Mouse (Mus musculus) common myeloid progenitor, adult 5-6 weeks (primary cell): ENCODE measurements around the gene Evi2. TPM values are rescaled to one million over a fixed set of nuclear protein-coding genes. Genes with fewer than 3 reads are reported as not detected.

Experiments
- ATAC-seq: replicated peaks from 2 replicates; pipeline ENCODE4 v1.8.0; 2016; ENCODE audit warnings: low read depth, mild to moderate bottlenecking, moderate TSS enrichment, inconsistent platforms; ENCODE audit not compliant: poor library complexity, severe bottlenecking
- total RNA-seq: library from RNA; stranded (forward); fragments of 200-1000, 187-1606 nt; gene quantifications from 2 replicates; pipeline ENCODE4 v1.2.3, GENCODE M21; 2017

Gene Evi2
- total RNA-seq, result 3.2 and 6.3 TPM in 2 replicates

DNA sequence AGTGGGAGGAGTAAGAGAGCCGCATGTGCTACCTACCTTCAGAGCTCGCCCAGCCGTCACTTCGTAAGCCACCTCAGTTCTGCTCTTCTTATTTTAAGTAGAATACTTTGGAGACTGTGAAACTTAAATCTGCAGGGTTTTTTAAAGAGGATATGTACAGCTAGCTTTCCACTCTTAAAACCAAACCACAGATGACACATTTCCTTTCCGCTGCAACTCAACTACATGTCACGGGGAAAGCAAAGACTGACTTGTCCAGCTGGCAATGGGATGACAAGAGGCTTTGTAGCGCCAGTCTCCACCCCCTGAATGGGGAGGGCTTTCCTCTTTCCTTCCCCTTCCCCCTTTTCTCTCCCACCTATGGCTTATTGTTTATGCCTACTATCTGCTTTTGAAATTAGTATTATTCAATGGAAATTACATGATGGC lies at the start of gene Evi2, which contains the start of gene Evi2a:
TSS of gene Evi2 (minus strand) at position 257 of the 429 bp plus-strand sequence.
TSS of gene Evi2a (minus strand) at position 277 of the 429 bp plus-strand sequence.
- ATAC-seq, result peak; percentile 68

GRCm38 (mm10) chr11:79577741-79578140 lies 47.4 kb upstream of the Evi2 start:
- ATAC-seq, result peak; percentile 93

DNA sequence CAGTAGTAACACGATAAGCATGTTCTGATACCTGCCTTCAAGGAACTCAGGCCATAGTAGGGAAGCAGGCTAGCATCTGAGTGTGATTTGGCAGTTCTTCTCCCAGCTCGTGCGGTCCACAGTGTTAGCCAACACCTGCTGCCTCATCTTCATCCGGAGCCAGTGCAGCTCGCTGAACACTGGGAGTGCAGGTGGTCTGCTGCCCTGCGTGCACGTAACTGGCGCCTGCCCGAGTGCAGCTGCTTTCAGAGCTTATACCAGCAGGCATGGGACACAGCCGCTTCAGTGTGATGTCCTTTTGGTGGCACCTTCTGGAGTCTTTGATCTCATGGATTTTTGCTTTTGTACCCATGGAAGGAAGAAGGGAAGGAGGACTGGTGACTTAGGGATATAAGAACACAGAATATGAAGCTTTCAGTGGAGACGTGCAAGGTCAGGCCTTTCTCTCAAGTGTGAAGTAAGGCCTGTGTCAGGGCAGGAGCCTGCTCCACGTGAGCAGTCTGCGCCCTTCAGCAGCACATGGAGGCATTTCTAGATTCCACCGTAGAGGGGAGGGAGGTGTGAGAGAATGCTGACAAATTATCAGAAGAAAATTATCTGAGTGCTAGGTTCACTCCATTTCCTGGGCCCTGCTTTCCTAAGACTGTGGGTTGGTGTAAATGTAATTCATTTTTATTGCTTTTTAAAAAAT lies 45.1 kb upstream of the Evi2 start:
- no peak for ATAC-seq

DNA sequence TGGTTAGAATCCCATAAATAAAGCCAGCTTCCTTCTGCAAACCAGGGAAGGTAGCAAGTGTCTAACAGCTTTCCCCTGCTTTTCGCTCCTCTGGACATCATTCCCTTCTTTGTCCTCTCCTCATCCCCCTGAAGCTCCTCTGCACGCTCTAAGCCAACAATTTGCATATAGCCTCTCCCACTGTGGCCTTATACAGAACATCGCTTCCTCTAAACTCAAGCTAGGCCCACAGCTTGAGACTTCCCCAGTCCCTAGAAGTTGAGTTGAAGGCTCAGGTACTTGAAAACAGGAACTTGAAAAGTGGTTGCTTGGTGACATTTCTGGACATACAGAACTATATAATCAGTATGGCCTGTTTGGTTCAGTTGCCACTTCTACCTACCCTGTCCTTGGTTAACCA lies 43.4 kb upstream of the Evi2 start:
- peak; percentile 59 for ATAC-seq

- ATAC-seq, result peak; percentile 36; the same call in 1 of the 2 replicates
These were observed 39.9 kb upstream of the Evi2 start for GRCm38 (mm10) chr11:79570319-79570718.

GRCm38 (mm10) chr11:79568197-79568911 lies 38.0 kb upstream of the Evi2 start:
- no peak for ATAC-seq

DNA sequence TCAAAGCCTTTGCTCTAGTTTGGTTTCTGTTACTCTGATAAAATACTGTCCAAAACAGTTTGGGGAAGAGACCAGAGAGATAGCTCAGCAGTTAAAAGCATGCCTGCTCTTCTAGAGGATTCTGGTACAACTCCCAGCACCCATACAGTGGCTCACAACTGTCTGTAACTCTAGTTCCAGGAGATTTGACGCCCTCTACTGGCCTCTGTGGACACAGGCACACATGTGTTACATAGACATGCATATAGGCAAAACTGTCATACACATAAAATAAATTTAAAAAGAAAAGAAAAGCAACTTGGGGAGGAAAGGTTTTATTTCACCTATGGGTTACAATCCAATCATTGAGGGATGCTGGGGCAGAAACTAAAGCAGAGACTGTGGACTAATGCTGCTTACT lies 36.6 kb upstream of the Evi2 start:
- no peak for ATAC-seq

- no peak for ATAC-seq
These were observed 33.1 kb upstream of the Evi2 start for GRCm38 (mm10) chr11:79563493-79563892.

DNA sequence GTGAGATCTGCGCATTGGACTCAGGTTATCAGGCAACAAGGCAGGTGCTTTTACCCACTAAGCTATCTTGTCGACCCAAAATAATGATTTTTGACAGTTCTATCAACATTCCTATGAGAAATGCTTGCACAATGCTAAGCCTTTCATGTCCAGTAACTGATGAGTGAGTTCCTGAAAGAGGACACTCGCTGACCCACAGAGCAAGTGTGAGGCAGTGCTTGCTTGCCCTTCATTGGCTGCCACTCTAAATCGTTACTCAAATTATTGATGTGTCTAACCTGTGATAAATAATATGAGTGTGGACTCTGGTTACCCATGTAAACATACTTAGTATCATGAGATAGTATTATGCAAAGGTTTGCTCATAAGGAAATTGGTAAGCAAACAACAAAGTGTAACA lies 30.1 kb upstream of the Evi2 start:
- ATAC-seq, result no peak

- ATAC-seq, result no peak
These were observed 22.2 kb upstream of the Evi2 start for GRCm38 (mm10) chr11:79552622-79553021.

DNA sequence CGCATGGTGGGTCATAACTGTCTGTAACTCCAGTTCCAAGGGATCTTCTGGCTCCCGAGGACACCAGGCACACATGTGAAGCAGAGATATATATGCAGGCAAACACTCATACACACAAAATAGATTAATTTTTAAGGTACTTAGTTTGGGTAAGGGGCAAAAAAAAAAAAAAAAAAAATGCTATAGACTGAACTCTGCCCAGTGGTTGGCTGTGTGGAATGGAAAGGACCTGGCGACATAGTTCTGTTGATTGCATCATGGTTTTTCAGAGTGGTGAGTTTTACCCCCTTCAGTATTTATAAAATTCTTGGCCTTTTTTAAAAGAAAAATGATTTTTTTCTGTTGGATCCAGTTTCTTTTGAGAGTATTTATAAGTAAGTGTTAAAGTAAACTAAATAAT lies 5.9 kb upstream of the Evi2 start:
- ATAC-seq, result no peak

DNA sequence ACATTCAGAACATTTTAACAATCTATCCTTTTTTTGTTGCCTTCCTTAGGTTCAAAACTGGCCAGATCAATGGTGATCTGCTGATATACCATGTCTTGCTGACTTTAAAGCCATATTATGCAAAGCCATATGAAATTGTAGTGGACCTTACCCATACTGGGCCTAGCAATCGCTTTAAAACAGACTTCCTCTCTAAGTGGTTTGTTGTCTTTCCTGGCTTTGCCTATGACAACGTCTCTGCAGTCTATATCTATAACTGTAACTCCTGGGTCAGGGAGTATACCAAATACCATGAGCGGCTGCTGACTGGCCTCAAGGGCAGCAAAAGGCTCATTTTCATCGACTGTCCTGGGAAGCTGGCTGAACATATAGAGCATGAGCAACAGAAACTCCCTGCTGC lies 5.2 kb upstream of the Evi2 start:
- peak; percentile 72 for ATAC-seq

DNA sequence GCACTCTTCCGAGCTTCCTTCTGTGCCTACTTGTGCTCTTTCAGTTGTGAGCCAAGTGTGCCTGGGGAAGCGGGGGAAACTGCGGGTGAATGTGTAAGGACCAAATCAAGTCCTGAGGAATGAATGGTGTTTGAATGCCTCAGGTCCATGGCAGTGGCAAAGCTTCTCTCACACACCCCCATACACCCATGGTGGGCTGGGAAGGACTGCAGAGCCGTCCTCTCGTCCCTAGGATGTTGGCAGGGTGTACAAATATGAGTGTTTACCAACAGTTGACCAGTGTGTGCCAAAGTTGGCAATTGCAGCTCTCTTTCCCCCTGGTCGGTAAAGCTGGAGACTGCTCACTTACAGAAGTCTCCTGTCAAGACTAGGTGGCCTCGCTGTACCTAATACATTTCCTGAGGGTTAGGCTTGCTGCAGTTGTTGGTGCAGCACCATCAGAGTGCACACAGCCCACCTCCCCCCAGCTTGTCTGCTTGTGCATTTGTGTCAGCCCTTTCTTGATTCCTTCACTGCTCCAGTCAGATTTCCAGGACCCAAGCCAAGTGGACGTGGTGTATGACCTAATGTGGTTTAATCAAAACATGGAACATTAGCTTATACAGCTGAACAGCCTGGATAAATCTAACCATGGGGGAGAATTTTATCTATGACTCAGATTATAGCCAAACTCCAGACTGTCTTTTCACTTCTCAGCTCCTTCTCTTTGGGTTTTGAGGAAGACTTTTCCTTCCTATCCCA lies 3.7 kb upstream of the Evi2 start:
- no peak for ATAC-seq

DNA sequence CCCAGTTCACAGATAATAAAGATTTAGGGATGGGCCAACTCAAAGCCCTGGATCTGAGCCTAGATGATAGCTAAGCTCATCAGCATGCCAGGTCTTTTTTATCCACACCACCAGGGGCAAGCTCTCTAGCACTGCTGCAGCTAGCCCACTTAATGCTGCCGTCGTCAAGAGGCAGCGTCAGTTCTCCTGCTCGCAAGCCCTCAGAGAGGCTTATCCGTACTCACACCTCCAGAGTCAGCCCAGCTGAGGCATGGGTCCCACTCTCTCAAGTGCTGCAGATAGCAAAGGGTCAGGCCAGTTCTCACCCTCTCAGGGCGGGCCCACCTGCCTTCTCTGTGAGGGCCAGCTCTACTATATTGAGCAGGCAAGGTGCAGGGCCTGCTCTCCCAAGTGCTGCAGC lies 2.9 kb upstream of the Evi2 start:
- no peak for ATAC-seq

GRCm38 (mm10) chr11:79531485-79531884 lies 1.1 kb upstream of the Evi2 start:
- ATAC-seq, result no peak

DNA sequence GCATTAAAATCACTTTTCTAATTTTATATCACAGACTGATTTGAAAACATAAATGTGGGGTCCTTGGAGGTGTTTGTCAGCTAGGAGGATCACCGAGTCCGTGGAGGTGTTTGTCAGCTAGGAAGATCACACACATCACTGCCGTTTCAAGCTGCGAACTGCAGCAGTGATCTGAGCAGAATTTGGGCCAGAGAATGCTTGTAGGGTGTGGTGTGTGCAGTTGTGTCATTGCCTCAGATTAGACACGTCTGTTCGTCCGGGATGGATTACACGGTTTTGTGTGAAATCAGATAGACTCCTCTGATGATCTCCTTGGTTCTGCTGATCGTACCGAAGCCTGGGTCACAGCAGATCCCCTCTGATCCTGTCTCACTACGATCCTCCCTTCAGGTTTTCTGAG lies 385 bp upstream of the Evi2 start:
- ATAC-seq, result no peak

DNA sequence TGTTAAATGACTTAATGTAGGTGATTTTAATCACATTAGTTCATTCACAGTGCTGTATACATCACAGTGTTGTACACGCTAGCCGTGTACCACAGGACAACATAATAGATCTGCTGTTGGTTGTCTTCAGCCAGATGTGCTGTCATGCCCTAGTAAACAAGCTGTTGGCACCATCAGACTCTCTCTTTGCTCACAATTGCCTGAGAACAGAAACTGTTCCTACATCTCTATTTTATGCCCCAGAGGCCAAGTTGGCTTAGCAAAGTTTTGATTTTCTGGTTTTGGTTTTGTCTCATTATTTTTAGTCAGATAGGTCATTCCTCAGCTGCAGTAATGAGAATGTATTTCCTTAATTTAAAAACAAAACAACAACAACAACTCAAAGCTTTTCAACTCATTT lies 653 bp downstream of the Evi2 start:
- no peak for ATAC-seq

DNA sequence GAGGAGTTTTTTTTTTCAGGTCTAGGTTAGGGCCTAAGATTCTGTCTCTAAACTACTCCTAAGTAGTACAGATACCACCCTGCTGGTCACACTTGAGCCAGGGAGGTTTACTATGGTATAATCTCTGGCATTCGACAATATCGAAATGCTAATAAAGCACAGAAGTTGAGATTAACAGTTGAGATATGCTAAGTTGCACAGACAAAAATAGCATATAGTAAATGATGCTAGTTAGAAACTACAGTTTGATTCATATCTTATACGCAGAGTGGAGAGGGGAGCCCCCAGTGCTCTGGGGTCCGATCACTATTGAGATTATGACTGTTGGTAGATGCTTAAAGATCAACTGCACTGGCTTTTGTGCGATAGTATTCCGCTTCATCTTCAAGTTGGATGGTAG lies 1.2 kb downstream of the Evi2 start:
- ATAC-seq, result no peak

GRCm38 (mm10) chr11:79528601-79529000 lies 1.8 kb downstream of the Evi2 start:
- no peak for ATAC-seq

DNA sequence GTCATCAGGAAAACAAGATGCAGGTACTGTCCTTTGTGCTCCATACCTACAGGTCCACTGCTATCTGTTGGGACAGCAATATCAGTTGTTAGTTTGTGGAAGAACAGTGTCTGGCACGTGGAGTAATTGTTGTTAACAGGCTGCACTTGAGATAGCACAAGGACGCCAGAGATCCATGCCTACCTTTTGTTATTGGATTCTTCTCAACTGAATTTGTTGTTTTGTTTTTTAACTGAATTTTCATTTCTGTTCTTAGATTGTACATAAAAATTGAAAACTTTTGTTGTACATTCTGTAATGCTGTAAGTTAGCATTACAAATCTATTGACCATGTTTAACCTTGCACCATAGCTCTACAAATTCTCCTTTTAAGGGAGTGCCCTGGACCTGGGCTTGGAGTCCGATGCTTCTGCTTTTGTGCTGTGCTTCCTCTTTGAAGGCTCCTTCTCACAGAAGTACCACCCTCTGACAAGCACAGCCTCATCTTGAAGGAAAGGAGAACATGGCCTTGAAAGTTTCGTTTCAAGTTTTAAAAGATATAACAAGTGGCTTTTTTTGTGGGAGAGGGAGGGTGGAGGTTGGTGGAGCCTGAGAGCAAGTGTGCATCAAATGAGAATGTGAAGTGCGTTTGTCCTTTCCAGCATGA lies 2.5 kb downstream of the Evi2 start:
- peak; percentile 61 for ATAC-seq
